Mouse (Mus musculus) 3T3-L1 (cell line): ENCODE data around the gene Ripor1.

Experiments
- DNase-seq: peaks from one replicate; pipeline ENCODE4 v3.0.0-alpha.2; 2015; ENCODE audit warnings: low read depth, low spot score

Ripor1 gene

DNA sequence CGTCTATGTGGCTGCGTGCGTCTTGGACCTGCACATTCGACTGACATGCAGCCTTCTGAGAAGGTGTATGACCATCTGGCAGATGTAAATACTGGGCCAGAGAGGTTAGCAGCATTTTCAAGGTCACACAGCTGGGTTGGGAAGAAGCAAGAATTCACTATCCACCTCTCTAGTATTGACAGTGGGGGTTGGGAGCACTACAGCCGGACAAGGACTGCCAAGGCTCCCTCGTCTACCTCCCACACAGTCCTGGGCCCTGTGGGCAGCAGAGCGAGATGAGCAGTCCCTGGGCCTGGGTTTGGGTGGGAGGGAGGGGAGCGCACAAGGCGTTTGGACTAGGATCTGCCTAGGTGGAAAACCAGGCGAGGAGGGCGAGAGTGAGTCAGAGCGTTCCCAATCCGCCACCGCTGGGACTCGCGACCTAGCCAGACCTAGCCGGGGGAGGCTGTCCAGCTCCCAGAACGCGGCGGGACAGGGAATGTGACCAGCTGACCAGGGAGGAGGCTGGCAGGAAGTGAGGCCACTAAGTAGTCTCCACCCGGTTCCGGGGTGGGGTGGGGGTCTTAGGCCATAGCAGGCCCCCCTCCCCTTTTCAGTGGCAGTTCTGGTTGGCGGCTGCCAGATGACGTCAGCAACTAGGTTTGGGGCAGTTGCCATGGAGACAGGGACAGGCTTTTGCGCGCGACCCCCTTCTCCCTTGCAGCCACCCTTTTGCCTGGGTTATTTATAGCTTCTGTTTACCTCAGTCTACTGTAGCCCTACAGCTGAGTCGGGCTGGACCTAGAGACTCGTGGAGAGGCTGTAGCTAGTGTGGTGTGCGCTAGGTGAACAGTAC, 1.4 kb downstream of the Ripor1 start:
- peak; percentile 76 for DNase-seq

DNA sequence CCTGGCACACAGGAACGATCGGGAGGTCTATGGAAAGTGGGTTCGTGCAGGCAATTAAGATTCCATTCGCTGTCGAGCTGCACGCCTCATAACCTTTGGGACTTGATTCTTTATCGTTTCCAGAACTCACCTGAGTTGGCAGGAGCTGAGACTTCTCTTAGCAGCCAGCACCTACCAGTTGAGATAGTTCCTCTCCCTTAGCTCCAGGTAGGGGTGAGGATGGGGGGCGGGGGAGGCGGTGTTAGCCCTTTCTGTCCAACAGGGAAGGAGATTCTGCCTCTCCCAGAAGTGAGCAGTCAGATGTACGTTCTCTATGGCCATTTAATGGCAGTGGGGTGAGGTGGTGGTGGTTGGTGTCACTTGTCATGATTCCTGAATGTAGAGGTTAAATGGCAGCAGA, 2.0 kb downstream of the Ripor1 start:
- DNase-seq, result no peak

DNA sequence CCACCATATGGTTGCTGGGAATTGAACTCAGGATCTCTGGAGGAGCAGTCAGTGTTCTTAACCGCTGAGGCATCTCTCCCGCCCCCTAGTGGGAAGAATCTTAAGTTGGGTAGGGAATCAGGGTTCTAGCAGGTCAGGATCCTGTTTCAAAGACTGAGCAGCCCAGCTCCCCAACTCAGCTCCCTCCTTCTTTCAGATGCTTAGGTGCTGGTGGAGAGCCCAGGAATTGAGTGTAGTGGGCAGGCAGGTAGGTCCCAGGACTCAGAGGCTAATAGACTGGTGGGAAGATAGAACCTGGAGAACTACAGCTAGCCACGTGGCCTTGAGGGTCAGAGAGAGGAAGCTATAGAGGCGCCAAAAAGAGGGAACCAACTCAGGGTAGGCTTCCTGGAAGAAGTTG, 2.6 kb downstream of the Ripor1 start:
- peak; percentile 72 for DNase-seq

DNA sequence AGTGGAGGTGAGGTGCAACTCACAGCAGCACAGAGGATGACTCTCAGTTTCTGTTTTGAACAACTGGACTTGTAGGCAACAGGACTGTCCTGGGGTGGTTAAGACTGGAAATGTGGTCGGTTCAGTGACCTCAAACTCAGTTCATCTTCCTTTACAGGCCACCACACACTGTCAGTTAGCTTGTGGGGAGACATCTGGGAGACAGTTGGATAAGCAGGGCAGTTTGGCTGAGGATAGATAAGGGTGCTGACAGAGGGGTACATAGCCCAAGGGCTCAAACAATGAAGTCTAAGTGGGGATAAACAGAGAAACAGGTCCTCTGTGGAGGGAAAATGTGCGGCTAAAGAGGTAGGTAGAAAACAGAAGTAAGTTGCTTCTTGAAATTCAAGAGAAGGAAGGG, 4.3 kb downstream of the Ripor1 start:
- no peak for DNase-seq

DNA sequence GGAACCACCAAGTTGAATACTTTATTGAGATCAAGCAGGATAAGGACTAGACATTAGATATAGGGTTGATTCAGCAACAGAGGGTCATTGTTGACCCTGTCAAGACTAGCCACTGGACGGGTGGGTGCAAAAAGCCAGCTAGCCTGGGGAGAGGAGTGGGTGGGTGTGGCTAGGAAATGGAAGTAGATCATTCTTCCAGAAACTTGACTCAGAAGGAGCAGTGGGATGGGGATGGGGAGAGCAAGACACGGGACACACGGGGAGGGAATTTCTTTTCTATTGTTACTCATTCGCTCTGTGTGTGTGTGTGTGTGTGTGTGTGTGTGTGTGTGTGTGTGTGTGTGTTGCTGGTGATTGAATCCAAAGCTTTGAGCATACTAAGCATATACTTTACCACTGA, 4.7 kb downstream of the Ripor1 start:
- no peak for DNase-seq

DNA sequence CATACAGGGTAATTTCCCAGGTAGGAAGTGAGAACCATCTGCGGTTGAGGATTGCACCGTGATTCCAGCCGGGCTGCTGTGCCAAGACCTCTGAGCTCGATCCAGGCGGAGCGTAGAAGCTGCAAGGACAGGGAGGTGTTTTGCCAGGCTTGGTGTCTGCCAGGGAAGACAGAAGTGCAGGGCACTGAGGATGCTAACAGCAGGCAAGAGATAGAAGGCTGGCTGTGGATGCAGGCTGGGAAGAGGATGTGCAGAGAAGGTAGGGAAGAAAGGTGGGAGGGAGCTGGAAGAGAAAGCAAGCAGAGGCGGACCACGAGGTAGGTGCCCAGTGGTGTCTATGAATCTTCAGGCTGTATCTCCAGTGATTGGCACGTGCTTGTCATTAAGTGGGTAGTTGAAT, 6.8 kb downstream of the Ripor1 start:
- no peak for DNase-seq

DNA sequence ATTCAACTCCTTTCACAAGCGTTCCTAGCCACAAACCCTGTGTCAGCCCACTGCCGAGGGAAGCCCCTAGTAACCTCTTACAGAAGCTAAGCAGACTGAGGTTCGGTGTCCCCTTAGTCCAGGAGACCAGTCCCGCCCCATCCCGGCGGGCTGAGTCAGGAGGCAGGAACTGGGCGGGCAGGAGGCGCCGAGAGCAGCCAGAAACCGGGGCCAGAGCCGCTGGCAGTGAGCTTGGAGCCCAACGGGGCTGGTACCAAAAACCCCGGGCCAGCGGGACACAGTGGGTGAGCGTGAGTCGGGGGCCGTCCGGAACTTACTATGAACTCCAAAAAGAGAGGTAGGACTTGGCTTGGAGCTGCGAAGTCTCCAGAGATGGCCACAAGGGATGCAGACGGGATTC, 8.0 kb downstream of the Ripor1 start:
- DNase-seq, result peak; percentile 65

DNA sequence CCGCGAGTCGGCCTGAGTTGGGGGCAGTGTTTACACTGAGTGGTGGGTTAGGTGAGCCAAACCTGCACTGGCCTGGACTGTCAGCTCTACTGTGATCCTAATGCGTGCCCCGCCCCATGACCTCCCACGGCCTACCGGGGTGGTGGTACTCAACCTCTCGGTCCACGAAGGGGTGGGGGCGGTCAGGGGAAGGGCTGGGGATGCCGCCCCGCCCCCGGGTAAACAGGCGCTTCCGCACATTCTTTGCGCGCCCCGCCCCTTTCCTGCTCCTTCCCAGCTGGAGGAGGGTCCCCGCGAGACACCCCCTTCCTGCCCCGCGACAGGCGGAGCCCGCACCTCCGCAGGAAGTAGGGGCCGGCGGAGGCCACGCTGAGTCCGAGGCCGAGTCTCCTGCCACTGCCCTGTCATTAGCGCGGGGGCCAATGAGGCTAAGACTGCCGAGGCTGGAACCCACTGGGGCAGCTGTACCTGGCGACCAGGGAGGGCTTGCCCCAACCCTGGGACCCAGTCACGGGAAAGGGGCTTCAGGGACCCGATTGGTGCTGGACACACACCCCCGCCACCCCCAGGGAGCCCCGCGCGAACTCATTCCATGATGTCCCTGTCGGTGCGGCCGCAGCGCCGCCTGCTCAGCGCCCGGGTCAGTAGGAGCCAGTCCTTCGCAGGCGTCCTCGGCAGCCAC, 8.9 kb downstream of the Ripor1 start:
- no peak for DNase-seq

DNA sequence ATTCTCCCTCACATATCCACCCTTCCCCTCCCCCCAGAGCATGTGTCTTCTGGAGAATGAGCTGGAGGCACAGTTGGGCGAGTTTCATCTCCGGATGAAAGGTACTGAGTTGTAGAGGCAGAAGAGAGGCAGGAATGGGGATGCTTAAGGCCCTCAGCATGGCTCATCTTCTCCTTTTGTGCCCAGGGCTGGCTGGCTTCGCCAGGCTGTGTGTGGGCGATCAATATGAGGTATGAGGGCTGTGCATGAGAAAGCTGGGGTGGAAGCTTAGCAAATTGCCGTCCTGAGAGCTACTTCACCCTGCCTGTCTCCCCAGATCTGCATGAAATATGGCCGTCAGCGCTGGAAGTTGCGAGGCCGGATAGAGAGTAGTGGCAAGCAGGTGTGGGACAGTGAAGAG, 10.9 kb downstream of the Ripor1 start:
- no peak for DNase-seq

DNA sequence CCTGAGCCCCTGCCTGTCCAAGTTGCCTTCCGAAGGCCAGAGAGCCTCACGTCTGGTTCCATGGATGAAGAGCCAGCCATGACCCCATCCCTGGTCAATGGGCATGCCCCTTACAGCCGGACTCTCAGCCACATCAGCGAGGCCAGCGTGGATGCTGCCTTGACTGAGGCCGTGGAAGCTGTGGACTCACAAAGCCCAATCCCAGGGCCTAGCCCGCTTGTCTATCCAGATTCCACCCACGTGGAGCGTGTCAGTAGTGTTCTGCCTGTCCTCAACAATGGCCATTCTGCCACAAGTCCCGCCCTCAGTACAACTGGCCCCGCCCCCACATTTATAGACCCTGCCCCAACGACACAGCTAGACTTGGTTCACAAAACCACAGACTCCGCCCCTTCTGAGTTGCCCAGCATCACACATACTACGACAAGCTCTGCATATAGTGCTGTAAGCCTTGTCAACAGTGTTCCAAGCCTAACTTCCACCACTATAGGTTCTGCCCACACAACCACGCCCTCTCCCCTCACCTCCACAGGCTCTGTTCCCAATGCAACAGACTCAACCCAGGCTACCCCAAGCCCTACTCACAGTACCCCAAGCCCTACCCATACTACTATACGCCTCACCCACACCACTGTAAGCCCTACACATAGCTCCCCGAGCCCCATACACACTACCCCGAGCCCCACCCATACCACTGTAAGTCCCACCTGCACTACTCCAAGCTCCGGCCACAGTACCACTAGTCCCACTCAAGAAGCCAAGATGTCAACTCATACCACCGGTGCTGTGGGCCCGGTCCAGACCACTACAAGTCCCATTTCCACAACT, 12.6 kb downstream of the Ripor1 start:
- peak; percentile 42 for DNase-seq

DNA sequence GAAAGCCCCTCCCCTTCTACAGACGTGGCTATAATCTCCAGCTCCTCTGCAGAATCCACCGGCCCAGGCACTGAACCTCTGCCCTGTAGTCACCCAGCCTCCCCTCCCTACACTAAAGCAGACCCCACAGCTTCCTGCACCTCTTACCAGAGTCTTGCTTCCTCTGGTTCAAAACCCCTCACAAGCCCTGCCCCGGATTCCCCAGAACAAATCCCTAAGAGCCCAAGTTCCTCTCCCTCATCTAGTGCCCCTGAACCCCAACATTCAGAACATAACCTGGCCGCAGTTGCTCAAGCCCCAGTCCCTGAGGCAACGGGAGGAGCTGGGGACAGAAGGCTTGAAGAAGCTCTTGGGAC, 13.2 kb downstream of the Ripor1 start:
- DNase-seq, result no peak

DNA sequence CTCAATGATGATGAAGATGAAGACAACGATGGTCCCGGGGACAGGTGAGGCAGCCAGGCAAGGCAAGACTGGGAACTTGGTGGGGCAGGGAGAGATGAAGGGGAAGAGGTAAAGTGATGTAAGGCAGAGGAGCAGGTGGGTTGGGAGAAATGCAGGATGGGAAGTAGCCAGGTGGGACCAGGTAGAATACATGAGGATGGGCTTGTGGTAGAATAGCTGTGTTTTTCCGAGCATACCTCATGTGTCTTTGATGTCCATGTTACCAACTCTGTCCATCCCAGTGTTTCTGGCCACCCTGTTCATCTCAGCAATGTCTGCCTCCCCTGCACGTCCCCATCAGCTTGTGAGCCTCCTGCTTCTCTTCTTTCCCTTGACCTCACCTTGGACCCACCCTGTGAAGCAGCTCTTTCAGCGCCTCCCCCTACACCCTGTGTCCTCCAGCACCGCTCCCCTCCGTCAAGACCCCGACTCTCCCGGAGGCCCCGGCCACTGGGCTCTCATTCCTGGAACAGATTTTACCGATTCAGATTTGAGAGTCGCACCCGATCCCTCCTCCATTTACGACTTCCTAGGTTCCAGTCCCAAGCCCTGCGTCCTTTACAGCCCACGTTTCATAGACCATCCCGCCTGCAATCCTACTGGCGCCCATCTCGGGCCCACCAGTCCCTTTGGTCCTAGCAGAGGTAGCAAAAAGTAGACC, 14.0 kb downstream of the Ripor1 start:
- no peak for DNase-seq

DNA sequence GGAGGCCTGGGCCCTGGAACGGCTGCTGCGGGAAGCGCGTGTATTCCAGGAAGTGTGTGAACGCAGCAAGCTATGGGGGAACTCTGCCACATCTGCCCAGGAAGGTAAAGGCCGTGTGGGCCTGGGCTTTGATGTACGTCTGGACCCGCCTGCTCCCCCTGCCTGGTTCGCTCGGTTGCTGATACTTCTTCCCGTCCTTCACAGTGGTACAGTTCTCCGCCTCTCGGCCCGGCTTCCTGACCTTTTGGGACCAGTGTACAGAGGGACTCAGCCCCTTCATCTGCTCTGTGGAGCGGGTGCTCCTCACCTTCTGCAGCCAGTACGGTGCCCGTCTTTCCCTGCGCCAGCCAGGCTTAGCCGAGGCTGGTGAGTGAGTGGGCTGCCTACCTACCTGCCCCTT, 15.2 kb downstream of the Ripor1 start:
- DNase-seq, result no peak

DNA sequence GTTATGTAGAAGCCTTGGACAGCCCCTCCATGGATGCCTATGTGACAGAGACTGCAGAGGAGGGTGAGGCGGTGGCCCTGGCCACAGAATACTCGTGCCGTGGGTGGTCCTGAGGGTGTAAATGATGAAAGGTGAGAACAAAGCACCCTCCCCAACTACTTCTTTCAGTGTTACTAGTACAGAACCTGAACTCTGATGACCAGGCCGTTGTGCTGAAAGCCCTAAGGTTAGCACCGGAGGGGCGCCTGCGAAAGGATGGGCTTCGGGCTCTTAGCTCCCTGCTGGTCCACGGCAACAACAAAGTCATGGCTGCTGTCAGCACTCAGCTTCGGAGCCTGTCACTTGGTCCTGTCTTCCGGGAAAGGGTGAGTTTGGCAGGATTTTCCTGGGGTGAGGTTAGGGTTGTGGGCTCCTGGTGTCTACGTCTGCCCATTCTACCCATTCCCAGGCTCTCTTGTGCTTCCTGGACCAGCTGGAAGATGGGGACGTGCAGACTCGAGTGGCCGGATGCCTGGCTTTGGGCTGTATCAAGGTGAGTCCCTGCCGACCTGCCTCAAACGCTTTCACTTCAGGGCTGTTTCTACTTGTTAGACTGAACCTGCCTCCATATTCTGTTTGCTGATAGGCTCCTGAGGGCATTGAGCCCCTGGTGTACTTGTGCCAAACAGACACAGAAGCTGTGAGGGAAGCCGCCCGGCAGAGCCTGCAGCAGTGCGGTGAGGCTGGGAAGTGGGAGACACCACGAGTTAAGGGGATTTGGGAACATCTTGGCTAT, 16.1 kb downstream of the Ripor1 start:
- no peak for DNase-seq

DNA sequence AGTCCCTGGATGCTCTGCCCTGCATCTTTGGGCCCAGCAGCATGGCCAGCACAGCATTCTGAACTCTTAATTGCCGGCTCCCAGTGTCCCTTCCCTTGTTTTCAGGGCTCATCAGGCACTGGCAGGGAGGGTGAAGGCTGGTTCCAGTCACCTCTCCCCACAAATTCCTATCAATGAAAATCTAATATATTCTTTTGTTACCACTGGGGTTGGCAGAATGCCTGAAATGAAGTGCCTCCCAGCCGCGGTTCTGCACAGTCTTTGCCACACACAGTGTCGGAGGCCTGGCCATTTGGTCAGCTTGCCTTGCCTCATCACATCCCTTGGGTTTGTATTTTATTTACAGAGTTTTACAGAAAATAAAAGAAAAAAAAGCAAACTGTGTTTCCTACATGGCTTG, 16.8 kb downstream of the Ripor1 start:
- DNase-seq, result no peak

DNA sequence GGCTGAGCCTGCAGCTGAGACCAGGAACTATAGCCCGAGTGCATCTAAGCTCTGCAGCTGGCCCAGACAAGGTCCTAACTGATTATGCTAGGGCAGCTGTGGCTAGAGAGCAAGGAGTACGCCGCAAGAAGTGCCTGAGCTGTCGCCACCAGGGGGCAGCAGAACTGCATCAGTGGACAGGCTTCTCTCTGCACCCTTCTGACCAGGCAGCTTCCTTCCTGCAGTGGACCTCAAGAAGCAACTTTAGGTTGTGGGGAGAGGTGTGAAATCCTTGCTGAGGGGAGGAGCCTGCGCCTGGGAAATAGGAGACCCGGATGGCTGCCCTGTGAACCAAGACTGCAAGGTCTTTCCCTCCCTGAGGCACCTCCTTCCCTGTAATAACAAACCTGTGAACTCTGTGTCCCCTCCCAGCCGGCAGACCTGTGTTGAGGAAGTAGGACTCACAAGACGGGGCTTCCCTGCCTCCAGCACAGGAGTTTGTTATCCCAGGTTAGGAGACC, 17.4 kb downstream of the Ripor1 start:
- DNase-seq, result peak; percentile 96

DNA sequence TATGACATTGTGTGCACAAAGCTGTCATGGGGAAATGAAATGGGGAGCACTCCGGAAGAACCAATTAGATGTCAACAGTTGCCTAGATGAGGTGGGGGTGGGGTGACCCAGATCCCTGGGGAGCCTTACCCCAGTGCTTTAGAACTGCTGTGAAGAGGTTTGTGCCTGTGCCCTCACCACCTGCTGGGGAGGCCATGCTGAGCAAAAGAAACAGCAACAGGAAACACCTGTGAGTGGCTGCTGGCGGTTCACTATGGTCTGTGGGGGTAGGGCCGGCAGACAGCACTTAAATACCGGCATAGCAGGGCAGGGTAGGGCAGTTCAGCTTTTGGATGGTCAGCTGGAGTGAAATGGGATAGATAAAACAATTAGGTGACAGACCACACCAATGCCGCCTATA, 18.1 kb downstream of the Ripor1 start:
- DNase-seq, result no peak

DNA sequence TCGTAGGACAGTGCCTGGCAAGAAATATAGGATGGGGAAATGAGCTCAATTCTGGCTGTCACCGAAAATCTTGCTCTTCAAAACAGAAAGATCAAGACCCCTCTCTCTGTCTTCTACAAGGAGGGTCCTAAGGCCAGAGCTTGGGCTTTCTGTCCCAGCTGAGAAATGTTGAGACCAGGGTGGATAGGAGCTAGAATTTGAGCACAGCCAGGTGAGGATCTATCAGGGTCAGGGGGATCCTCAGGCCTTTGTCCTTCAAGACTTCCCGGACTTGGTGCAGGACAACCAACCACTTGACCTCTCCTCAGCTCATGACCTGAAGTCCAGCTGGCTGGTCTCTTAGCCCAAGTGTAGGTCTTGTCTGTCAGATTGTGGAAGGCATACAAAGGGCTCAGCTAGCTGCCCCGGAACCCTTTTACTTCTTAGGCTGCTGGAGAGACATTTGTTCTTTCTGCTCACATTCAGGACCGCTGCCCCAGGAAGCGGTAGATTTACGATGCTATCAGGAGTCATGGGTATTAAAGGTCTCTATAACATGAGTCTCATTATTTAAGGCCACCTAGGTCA, 18.7 kb downstream of the Ripor1 start:
- DNase-seq, result no peak

DNA sequence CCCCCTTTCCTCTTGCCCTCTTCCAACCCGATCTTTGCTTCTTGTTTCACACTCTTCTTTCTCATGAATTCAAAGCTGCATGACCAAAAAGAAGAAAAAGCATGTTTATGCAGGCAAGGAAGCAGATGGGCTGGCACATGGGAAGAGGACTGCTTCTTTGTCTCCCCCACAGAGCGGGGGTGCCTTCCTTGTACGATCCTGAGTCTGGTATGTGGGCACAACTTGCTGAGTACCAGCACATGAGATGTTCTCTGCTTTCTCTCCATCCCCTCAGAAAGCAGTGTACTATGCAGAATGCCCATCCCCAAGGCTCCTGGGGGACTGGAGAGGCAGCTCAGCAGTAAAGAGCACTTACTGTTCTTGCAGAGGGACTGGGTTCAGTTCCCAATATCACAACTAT, 19.3 kb downstream of the Ripor1 start:
- no peak for DNase-seq

DNA sequence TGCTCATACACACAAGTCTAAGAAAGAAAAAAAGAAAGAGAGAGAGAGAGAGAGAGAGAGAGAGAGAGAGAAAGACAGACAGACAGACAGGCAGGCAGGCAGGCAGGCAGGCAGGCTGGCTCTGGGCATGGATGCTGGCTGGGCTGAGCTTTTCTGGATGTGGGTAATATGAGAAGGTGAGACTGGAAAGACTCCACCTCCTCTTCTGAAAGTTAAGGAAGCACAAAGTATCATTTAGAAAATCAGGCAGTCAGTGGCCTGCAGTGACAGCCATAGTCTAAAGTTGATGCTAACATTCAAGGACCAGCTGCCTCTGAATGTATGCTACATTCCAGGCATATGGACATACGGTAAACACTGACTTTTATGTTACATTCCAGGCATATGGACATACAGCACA, 19.8 kb downstream of the Ripor1 start:
- DNase-seq, result peak; percentile 45

DNA sequence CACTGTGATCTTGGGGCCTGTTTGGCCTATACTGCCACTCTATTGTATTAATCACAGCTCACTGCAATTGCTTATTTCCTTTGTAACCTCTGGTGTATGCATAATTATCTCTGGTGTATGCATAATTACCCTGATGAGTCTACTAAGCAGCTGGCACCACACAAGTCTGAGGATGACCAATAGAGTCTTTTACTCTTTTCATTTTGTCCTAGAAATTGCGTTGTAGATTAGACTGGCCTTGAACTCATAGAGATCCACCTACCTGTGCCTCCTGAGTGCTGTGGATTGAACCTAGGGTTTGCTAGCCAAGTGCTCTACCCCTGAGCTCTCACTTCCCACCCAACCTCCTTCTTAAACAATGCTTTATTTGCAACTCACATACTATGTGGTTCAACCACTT, 21.0 kb downstream of the Ripor1 start:
- DNase-seq, result no peak
